Mouse (Mus musculus) neural tube, embryonic 11.5 days (tissue): ENCODE results near the gene Chrm2. TPM values are rescaled to one million over a fixed set of nuclear protein-coding genes. Genes with fewer than 3 reads are reported as not detected.

Experiments
- ATAC-seq: fragments of 200-750 bp; cut with Nextera tagmentation; 2 replicates; pipeline ENCODE4 v1.8.0; 2017; ENCODE audit warnings: moderate number of reproducible peaks, mild to moderate bottlenecking, moderate TSS enrichment, moderate library complexity; ENCODE audit not compliant: insufficient read depth, low FRiP score, low TSS enrichment
- DNase-seq: peaks from one replicate; pipeline ENCODE4 v3.0.0-alpha.2; 2015; ENCODE audit warnings: low spot score
- H3K27ac ChIP-seq: fragments of 300-500 bp; sonication (generic); 2 replicates; pipeline ENCODE4 v1.5.1; 2014; ENCODE audit warnings: low read depth, mild to moderate bottlenecking, low read length
- H3K27me3 ChIP-seq: fragments of 300-500 bp; sonication (generic); 2 replicates; pipeline ENCODE4 v1.6.1; 2014; ENCODE audit warnings: mild to moderate bottlenecking, low read length, mixed read lengths; ENCODE audit not compliant: control insufficient read depth, insufficient read depth
- H3K36me3 ChIP-seq: fragments of 300-500 bp; sonication (generic); 2 replicates; pipeline ENCODE4 v1.6.1; 2014; ENCODE audit warnings: mild to moderate bottlenecking, low read length, moderate library complexity, mixed read lengths; ENCODE audit not compliant: control insufficient read depth, insufficient read depth
- H3K4me1 ChIP-seq: fragments of 300-500 bp; sonication (generic); 2 replicates; pipeline ENCODE4 v1.6.1; 2014; ENCODE audit warnings: low read length, mixed read lengths; ENCODE audit not compliant: control insufficient read depth, insufficient read depth
- H3K4me2 ChIP-seq: fragments of 300-500 bp; sonication (generic); 2 replicates; pipeline ENCODE4 v1.6.1; 2014; ENCODE audit warnings: low read depth, mild to moderate bottlenecking, moderate library complexity
- H3K4me3 ChIP-seq: fragments of 300-500 bp; sonication (generic); 2 replicates; pipeline ENCODE4 v1.5.1; 2014; ENCODE audit warnings: low read depth, low read length
- H3K9ac ChIP-seq: fragments of 300-500 bp; sonication (generic); 2 replicates; pipeline ENCODE4 v1.6.1; 2014; ENCODE audit warnings: mild to moderate bottlenecking, low read length
- H3K9me3 ChIP-seq: fragments of 300-500 bp; sonication (generic); 2 replicates; pipeline ENCODE4 v1.6.1; 2016; ENCODE audit warnings: low read length; ENCODE audit not compliant: control insufficient read depth
- WGBS: fragments of 180-500 bp; shearing (Covaris S2); extraction: QIAGEN DNeasy Blood & Tissue Kit; methylation state at CpG from one replicate; pipeline ENCODE4 v1.1.7; 2014; 5-methylcytosine and 5-hydroxymethylcytosine counted together
- polyA plus RNA-seq: library from polyadenylated mRNA; unstranded; fragments of >200 nt; fragmentation: Nextera tagmentation; extraction: Ambion mirVana; gene quantifications from 2 replicates; pipeline ENCODE4 v1.2.1, GENCODE M21; 2014

Gene Chrm2
- polyA plus RNA-seq, 1 experiment from 2014 or later = 1.2 TPM

DNA sequence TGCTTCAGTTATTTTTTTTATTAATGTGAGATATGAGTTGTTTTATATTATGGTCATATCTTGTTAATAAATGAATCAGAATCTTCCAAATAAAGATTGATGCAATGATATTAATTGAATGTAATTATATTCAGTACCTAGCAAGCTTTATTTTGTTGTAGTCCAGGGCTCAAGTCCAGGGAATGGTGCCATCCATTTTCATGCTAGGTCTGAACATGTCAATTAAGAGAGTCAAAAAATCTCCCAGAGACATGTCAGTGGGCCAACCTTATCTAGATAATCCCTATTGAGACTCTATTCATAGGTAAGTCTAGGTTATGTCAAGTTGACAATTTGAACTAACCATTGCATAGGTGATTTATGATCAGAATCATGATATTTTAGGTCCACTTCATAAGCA lies 21.1 kb downstream of the Chrm2 start:
- Histone ChIP-seq H3K4me2 (no peak overlapping the region), H3K27ac (no peak overlapping the region), H3K27me3 (no peaks in the 10 kb centered on the region), H3K9me3 (no peaks in the 10 kb centered on the region), H3K36me3 (no peaks in the 10 kb centered on the region), H3K4me1 (no peaks in the 10 kb centered on the region), H3K9ac (no peak overlapping the region), H3K4me3 (no peak overlapping the region)
- ATAC-seq (no peak), DNase-seq (no peak)

DNA sequence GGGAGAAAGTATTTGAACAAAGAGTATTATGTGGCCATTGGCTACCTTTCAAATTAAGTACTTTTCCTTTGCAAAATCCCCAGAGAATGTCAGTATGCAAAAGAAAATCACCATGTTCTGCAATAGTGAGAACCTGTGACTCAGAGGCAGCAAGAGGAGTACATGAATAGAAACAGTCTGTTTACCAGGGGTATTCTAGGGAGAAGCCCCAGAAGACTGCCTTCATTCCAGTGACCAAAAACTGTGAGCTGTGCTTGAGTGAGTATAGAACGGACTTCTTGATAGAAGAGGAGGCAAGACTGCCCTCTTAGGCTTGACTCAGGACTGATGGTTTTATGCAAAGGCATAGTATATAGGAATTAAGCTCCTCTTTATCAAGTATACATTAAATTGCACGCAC lies 22.2 kb downstream of the Chrm2 start:
- Histone ChIP-seq H3K4me2 (no peak overlapping the region), H3K4me3 (no peak overlapping the region), H3K36me3 (no peaks in the 10 kb centered on the region), H3K27me3 (no peaks in the 10 kb centered on the region), H3K4me1 (no peaks in the 10 kb centered on the region), H3K9me3 (no peaks in the 10 kb centered on the region), H3K27ac (no peak overlapping the region), H3K9ac (no peak overlapping the region)
- ATAC-seq = no peak
- DNase-seq = no peak
- WGBS = 80% methylated on average over 2 of the region's 2 CpGs

DNA sequence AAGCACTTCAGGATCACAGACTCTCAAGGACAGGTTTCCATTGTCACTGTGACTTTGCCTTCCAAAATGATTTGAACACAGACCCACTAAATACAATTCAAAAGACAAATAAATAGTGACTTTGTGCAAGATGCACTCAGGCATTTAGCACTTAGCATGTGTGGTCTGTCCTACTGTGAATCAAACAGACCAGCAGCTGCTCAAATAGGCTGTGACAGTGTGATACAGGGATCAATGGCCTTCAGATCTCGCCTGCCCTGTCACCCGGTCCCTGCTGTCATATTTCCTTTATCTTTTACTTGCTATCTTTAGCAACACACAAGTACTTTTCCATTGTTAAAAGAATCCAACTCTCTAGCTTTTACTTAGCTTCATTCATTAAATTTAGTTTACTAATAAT lies 31.8 kb downstream of the Chrm2 start:
- no peaks in the 10 kb centered on the region for H3K36me3 ChIP-seq
- H3K9me3 ChIP-seq = no peaks in the 10 kb centered on the region
- H3K4me2 ChIP-seq = no peak overlapping the region
- H3K4me3 ChIP-seq = no peak overlapping the region
- DNase-seq = no peak
- ATAC-seq = no peak
- H3K27ac ChIP-seq = no peak overlapping the region
- no peak overlapping the region for H3K9ac ChIP-seq
- WGBS = 47% methylated on average over 2 of the region's 2 CpGs
- no peaks in the 10 kb centered on the region for H3K4me1 ChIP-seq
- no peaks in the 10 kb centered on the region for H3K27me3 ChIP-seq

- DNase-seq = no peak
- Histone ChIP-seq H3K27me3 (no peaks in the 10 kb centered on the region), H3K4me2 (no peak overlapping the region), H3K27ac (no peak overlapping the region), H3K4me3 (no peak overlapping the region), H3K36me3 (no peaks in the 10 kb centered on the region), H3K9ac (no peak overlapping the region), H3K4me1 (no peaks in the 10 kb centered on the region), H3K9me3 (no peaks in the 10 kb centered on the region)
- ATAC-seq = no peak
- 95% methylated on average over 6 of the region's 6 CpGs for WGBS
These were observed 50.1 kb downstream of the Chrm2 start for GRCm38 (mm10) chr6:36437964-36438363.

GRCm38 (mm10) chr6:36439218-36439617 lies 51.3 kb downstream of the Chrm2 start:
- Histone ChIP-seq H3K4me1 (no peaks in the 10 kb centered on the region), H3K27ac (no peak overlapping the region), H3K36me3 (no peaks in the 10 kb centered on the region), H3K27me3 (no peaks in the 10 kb centered on the region), H3K4me2 (no peak overlapping the region), H3K9ac (no peak overlapping the region), H3K4me3 (no peak overlapping the region), H3K9me3 (no peaks in the 10 kb centered on the region)
- ATAC-seq (no peak), DNase-seq (no peak)
- 73% methylated on average over 2 of the region's 2 CpGs for WGBS

GRCm38 (mm10) chr6:36451480-36451879 lies 63.6 kb downstream of the Chrm2 start:
- no peak for DNase-seq
- Histone ChIP-seq H3K27ac (no peak overlapping the region), H3K36me3 (no peaks in the 10 kb centered on the region), H3K4me2 (no peak overlapping the region), H3K9me3 (no peaks in the 10 kb centered on the region), H3K27me3 (no peaks in the 10 kb centered on the region), H3K4me3 (no peak overlapping the region), H3K9ac (no peak overlapping the region), H3K4me1 (no peaks in the 10 kb centered on the region)
- ATAC-seq = no peak

DNA sequence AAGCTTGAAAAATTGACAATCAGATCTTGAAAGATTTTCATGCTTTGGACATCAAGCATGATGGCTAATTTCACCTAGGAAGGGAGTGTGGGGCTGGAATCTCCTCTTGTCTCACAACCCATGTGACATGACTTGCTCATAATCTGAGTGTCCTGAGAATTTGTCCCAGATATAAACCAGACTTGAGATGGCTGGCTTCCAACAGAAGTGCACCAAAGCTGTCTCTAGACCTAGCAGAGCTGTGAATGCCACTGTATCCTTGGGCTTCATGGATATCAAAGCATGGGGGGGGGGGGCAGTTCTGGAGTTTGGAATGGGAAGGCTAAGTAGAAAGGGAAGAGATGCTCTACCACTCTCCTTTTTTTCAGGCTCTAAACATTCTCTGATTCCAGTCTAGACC lies 67.2 kb downstream of the Chrm2 start:
- DNase-seq (no peak), ATAC-seq (no peak)
- Histone ChIP-seq H3K27ac (no peak overlapping the region), H3K9me3 (no peaks in the 10 kb centered on the region), H3K4me1 (no peaks in the 10 kb centered on the region), H3K27me3 (no peaks in the 10 kb centered on the region), H3K4me2 (no peak overlapping the region), H3K4me3 (no peak overlapping the region), H3K36me3 (no peaks in the 10 kb centered on the region), H3K9ac (no peak overlapping the region)

- Histone ChIP-seq H3K9me3 (no peaks in the 10 kb centered on the region), H3K27ac (no peak overlapping the region), H3K4me3 (no peak overlapping the region), H3K4me1 (no peaks in the 10 kb centered on the region), H3K9ac (no peak overlapping the region), H3K27me3 (no peaks in the 10 kb centered on the region), H3K4me2 (no peak overlapping the region), H3K36me3 (no peaks in the 10 kb centered on the region)
- no peak for ATAC-seq
- WGBS = 71% methylated on average over 1 of the region's 1 CpGs
- no peak for DNase-seq
These were observed 69.1 kb downstream of the Chrm2 start for GRCm38 (mm10) chr6:36457015-36457414.

DNA sequence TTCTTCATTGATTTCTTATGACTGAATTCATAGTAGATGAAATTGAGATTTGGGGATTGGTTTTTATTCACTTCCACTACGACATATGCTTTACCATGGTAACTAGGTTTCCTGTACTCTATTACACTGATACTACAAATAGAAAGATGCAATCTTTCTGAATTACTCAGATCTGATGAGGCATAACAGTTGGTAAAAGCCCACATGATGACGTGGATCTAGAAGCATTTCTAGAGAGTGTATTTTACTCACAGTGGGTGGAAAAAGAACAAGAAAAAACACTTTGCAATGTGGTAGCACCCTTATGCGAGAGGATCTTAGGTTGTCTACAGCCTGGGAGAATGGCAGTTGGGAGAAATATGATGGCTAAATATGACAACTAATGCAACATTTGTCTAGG lies 76.1 kb downstream of the Chrm2 start:
- Histone ChIP-seq H3K36me3 (no peaks in the 10 kb centered on the region), H3K9ac (no peak overlapping the region), H3K9me3 (no peaks in the 10 kb centered on the region), H3K4me3 (no peak overlapping the region), H3K27ac (no peak overlapping the region), H3K4me2 (no peak overlapping the region), H3K27me3 (no peaks in the 10 kb centered on the region), H3K4me1 (no peaks in the 10 kb centered on the region)
- no peak for ATAC-seq
- DNase-seq = no peak
- 89% methylated on average over 3 of the region's 3 CpGs for WGBS
